Mouse (Mus musculus): ENCODE measurements around the gene Cdc42ep4.

- TF ChIP-seq CTCF (IDR thresholded peaks at IDR 0.05; ENCODE audit: low read depth, low read length) (no peak), GATA1 (IDR thresholded peaks at IDR 0.05; ENCODE audit: borderline replicate concordance, low read length) (no peak)
These were observed 35.5 kb downstream of the Cdc42ep4 start for GRCm38 (mm10) chr11:113716132-113716531.
